Mouse (Mus musculus) heart, embryonic 12.5 days (tissue): ENCODE data around the gene Otop1. TPM values are rescaled to one million over a fixed set of nuclear protein-coding genes. Genes with fewer than 3 reads are reported as not detected.

Source experiments
- ATAC-seq: fragments of 200-750 bp; cut with Nextera tagmentation; 2 replicates; pipeline ENCODE4 v1.8.0; 2017; ENCODE audit warnings: moderate TSS enrichment, moderate library complexity; ENCODE audit not compliant: insufficient number of reproducible peaks, low FRiP score
- H3K27ac ChIP-seq: fragments of 300-500 bp; sonication (generic); 2 replicates; pipeline ENCODE4 v1.5.1; 2016; ENCODE audit warnings: mild to moderate bottlenecking, moderate library complexity; ENCODE audit not compliant: poor library complexity, severe bottlenecking
- H3K27me3 ChIP-seq: fragments of 300-500 bp; sonication (generic); replicated peaks from 2 replicates; pipeline ENCODE4 v1.6.1; 2016; ENCODE audit warnings: mild to moderate bottlenecking, moderate library complexity
- H3K36me3 ChIP-seq: fragments of 300-500 bp; sonication (generic); 2 replicates; pipeline ENCODE4 v1.6.1; 2016; ENCODE audit warnings: mild to moderate bottlenecking, moderate library complexity
- H3K4me1 ChIP-seq: fragments of 300-500 bp; sonication (generic); replicated peaks from 2 replicates; pipeline ENCODE4 v1.6.1; 2016; ENCODE audit warnings: mild to moderate bottlenecking
- H3K4me2 ChIP-seq: fragments of 300-500 bp; sonication (generic); 2 replicates; pipeline ENCODE4 v1.6.1; 2016; ENCODE audit warnings: mild to moderate bottlenecking, moderate library complexity
- H3K4me3 ChIP-seq: fragments of 300-500 bp; sonication (generic); 2 replicates; pipeline ENCODE4 v1.5.1; 2016; ENCODE audit warnings: mild to moderate bottlenecking
- H3K9ac ChIP-seq: fragments of 300-500 bp; sonication (generic); 2 replicates; pipeline ENCODE4 v1.6.1; 2016; ENCODE audit warnings: mild to moderate bottlenecking, moderate library complexity
- H3K9me3 ChIP-seq: fragments of 300-500 bp; sonication (generic); replicated peaks from 2 replicates; pipeline ENCODE4 v1.6.1; 2016; ENCODE audit warnings: mild to moderate bottlenecking, moderate library complexity
- WGBS: fragments of 180-500 bp; shearing (Covaris S2); methylation state at CpG from one replicate; pipeline ENCODE4 v1.1.7; 2016; 5-methylcytosine and 5-hydroxymethylcytosine counted together
- polyA plus RNA-seq: library from polyadenylated mRNA; unstranded; fragments of >200 nt; fragmentation: Nextera tagmentation; extraction: Ambion mirVana; gene quantifications from 2 replicates; pipeline ENCODE4 v1.2.1, GENCODE M21; 2016

The Otop1 gene
- polyA plus RNA-seq, 1 experiment from 2014 or later: not detected

GRCm38 (mm10) chr5:38346646-38347432, 71.1 kb downstream of the Otop1 start:
- peaks cover 23% of the 10 kb centered on the region for H3K27me3 ChIP-seq
- 27% methylated on average over 10 of the region's 10 CpGs for WGBS
- no peak for ATAC-seq
- no peak overlapping the region for H3K9ac ChIP-seq
- H3K9me3 ChIP-seq: no peaks in the 10 kb centered on the region
- H3K27ac ChIP-seq: no peak overlapping the region
- H3K4me1 ChIP-seq: no peaks in the 10 kb centered on the region
- H3K36me3 ChIP-seq: no peaks in the 10 kb centered on the region
- no peak overlapping the region for H3K4me2 ChIP-seq
- no peak overlapping the region for H3K4me3 ChIP-seq

DNA sequence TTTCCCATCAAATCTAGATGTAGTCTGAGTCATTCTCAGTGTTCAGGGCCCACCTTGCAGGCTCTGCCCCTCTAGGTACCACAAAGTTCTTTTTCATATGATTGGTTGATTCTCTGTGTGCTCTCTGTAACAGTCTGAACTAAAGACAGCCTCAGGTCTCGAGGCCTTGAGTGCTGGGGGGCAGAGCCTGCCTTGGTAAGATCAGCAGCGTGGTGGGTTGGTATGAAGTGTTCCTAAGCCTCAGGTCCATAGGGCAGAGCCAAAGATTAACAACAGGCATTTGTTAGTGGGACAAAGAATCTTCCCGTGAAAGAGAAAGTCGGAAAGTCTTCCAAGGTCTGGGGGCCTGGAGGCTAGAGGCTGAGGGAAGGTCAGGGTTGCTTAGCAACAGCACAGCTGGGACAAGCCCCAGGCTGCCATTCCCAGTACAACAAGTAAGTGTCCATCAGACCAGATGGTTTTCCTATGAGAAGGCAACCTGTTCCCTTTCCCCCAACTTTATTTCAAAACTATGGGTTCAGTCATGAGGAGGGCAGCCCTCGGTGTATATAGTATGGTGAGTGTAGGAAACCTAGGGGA, 74.7 kb downstream of the Otop1 start:
- Histone ChIP-seq H3K36me3 (no peaks in the 10 kb centered on the region), H3K4me1 (no peaks in the 10 kb centered on the region), H3K9ac (no peak overlapping the region), H3K27ac (no peak overlapping the region), H3K4me2 (no peak overlapping the region), H3K9me3 (no peaks in the 10 kb centered on the region), H3K27me3 (peaks cover 23% of the 10 kb centered on the region), H3K4me3 (no peak overlapping the region)
- 66% methylated on average over 5 of the region's 5 CpGs for WGBS
- no peak for ATAC-seq

Other genes with a start within 250 kb of the Otop1 start
- 33.2 and 34.1 TPM in 2 replicates for gene Stx18, start 237.2 kb upstream of the Otop1 start, polyA plus RNA-seq
- 16.4 and 18.6 TPM in 2 replicates for gene Nsg1, start 116.1 kb upstream of the Otop1 start, polyA plus RNA-seq
- 9.0 and 10.7 TPM in 2 replicates for gene Zbtb49, start 55.5 kb upstream of the Otop1 start, polyA plus RNA-seq
- gene Lyar, start 55.5 kb upstream of the Otop1 start, polyA plus RNA-seq: 59.4 and 61.3 TPM in 2 replicates
- gene Tmem128, start 15.8 kb upstream of the Otop1 start, polyA plus RNA-seq: 45.7 and 48.6 TPM in 2 replicates
- not detected in 2 replicates for gene Drd5, start 43.4 kb downstream of the Otop1 start, polyA plus RNA-seq
- 0.22 and 0.71 TPM in 2 replicates for gene Slc2a9, start 227.2 kb downstream of the Otop1 start, polyA plus RNA-seq